Mouse (Mus musculus) thymus, adult 2 months (tissue): Measurements from ENCODE around the gene Arrdc4. TPM values are rescaled to one million over a fixed set of nuclear protein-coding genes. Genes with fewer than 3 reads are reported as not detected.

Experiments used
- DNase-seq: peaks from one replicate; pipeline ENCODE4 v3.0.0; 2021
- H3K27ac ChIP-seq: fragments of 200-500 bp; 2 replicates; pipeline ENCODE4 v1.5.1; 2012; ENCODE audit warnings: low read length, control low read depth; ENCODE audit not compliant: control insufficient read depth, insufficient read depth
- H3K27me3 ChIP-seq: fragments of 200-500 bp; 2 replicates; pipeline ENCODE4 v1.6.1; 2012; ENCODE audit warnings: mild to moderate bottlenecking, low read length, moderate library complexity, mixed read lengths; ENCODE audit not compliant: control insufficient read depth, insufficient read depth
- H3K36me3 ChIP-seq: fragments of 200-500 bp; 2 replicates; pipeline ENCODE4 v1.6.1; 2012; ENCODE audit warnings: mild to moderate bottlenecking, low read length, moderate library complexity; ENCODE audit not compliant: control insufficient read depth, insufficient read depth
- H3K4me1 ChIP-seq: fragments of 200-500 bp; replicated peaks from 2 replicates; pipeline ENCODE4 v1.6.1; 2012; ENCODE audit warnings: low read length; ENCODE audit not compliant: control insufficient read depth, insufficient read depth
- H3K4me3 ChIP-seq: fragments of 200-500 bp; 2 replicates; pipeline ENCODE4 v1.5.1; 2012; ENCODE audit warnings: mild to moderate bottlenecking, low read length, control low read depth, moderate library complexity; ENCODE audit not compliant: control insufficient read depth, insufficient read depth
- CTCF ChIP-seq: fragments of 200-500 bp; IDR thresholded peaks from 2 replicates; pipeline ENCODE4 v1.5.1; 2012; ENCODE audit warnings: mild to moderate bottlenecking, control low read depth, low read length, moderate library complexity, borderline replicate concordance; ENCODE audit not compliant: control insufficient read depth, poor library complexity, insufficient read depth; ENCODE audit errors: extremely low read depth
- POLR2A ChIP-seq: fragments of 200-500 bp; IDR thresholded peaks from 2 replicates; pipeline ENCODE4 v1.6.1; 2012; ENCODE audit warnings: mild to moderate bottlenecking, low read length, control low read depth, moderate library complexity; ENCODE audit not compliant: control insufficient read depth, poor library complexity, insufficient read depth; ENCODE audit errors: extremely low read depth
- WGBS: fragments of 180-500 bp; shearing (Covaris S2); methylation state at CpG from one replicate; pipeline ENCODE4 v1.1.7; 2018; 5-methylcytosine and 5-hydroxymethylcytosine counted together
- polyA plus RNA-seq: library from polyadenylated mRNA; depleted of rRNA; stranded (reverse); fragments of >200 nt; gene quantifications from 2 replicates; pipeline ENCODE4 v1.2.3, GENCODE M21; 2012

Gene Arrdc4
- polyA plus RNA-seq, 1 experiment, result 7.2 TPM

- no peaks in the 10 kb centered on the region for H3K36me3 ChIP-seq
- no peaks in the 10 kb centered on the region for H3K27me3 ChIP-seq
- H3K4me1 ChIP-seq, result no peaks in the 10 kb centered on the region
- TF ChIP-seq POLR2A (no peak), CTCF (no peak)
- 79% methylated on average over 6 of the region's 6 CpGs for WGBS
- no peak overlapping the region for H3K4me3 ChIP-seq
- no peak overlapping the region for H3K27ac ChIP-seq
- no peak for DNase-seq
These were observed 52.1 kb downstream of the Arrdc4 start for GRCm38 (mm10) chr7:68696908-68697307.

GRCm38 (mm10) chr7:68696446-68696845 lies 52.6 kb downstream of the Arrdc4 start:
- no peak for TF ChIP-seq CTCF
- TF ChIP-seq POLR2A, result no peak
- Histone ChIP-seq H3K4me3 (no peak overlapping the region), H3K4me1 (no peaks in the 10 kb centered on the region), H3K27ac (no peak overlapping the region), H3K36me3 (no peaks in the 10 kb centered on the region), H3K27me3 (no peaks in the 10 kb centered on the region)
- WGBS, result 96% methylated on average over 5 of the region's 5 CpGs
- no peak for DNase-seq

GRCm38 (mm10) chr7:68692731-68693130 lies 56.3 kb downstream of the Arrdc4 start:
- TF ChIP-seq CTCF (no peak), POLR2A (no peak)
- DNase-seq, result no peak
- Histone ChIP-seq H3K36me3 (no peaks in the 10 kb centered on the region), H3K27ac (no peak overlapping the region), H3K4me1 (no peaks in the 10 kb centered on the region), H3K27me3 (no peaks in the 10 kb centered on the region), H3K4me3 (no peak overlapping the region)
- 14% methylated on average over 4 of the region's 4 CpGs for WGBS

- Histone ChIP-seq H3K27me3 (no peaks in the 10 kb centered on the region), H3K4me1 (no peaks in the 10 kb centered on the region), H3K27ac (no peak overlapping the region), H3K36me3 (no peaks in the 10 kb centered on the region), H3K4me3 (no peak overlapping the region)
- WGBS, result 98% methylated on average over 1 of the region's 1 CpGs
- TF ChIP-seq POLR2A (no peak), CTCF (no peak)
- DNase-seq, result no peak
These were observed 57.6 kb downstream of the Arrdc4 start for GRCm38 (mm10) chr7:68691454-68691853.

GRCm38 (mm10) chr7:68687140-68687611 lies 61.9 kb downstream of the Arrdc4 start:
- H3K27ac ChIP-seq, result no peak overlapping the region
- WGBS, result 89% methylated on average over 4 of the region's 4 CpGs
- H3K4me1 ChIP-seq, result no peaks in the 10 kb centered on the region
- H3K36me3 ChIP-seq, result no peaks in the 10 kb centered on the region
- TF ChIP-seq POLR2A, result no peak
- no peak for TF ChIP-seq CTCF
- DNase-seq, result no peak
- no peaks in the 10 kb centered on the region for H3K27me3 ChIP-seq
- no peak overlapping the region for H3K4me3 ChIP-seq
